Mouse (Mus musculus) stomach, embryonic 14.5 days (tissue): Measurements from ENCODE around the gene 1700029P11Rik. TPM values are rescaled to one million over a fixed set of nuclear protein-coding genes. Genes with fewer than 3 reads are reported as not detected.

Experiments
- ATAC-seq: fragments of 200-750 bp; cut with Nextera tagmentation; 2 replicates; pipeline ENCODE4 v1.8.0; 2017; ENCODE audit warnings: low read depth, moderate TSS enrichment; ENCODE audit not compliant: insufficient number of reproducible peaks, insufficient read depth, low FRiP score
- H3K27ac ChIP-seq: fragments of 300-500 bp; sonication (generic); 2 replicates; pipeline ENCODE4 v1.5.1; 2014; ENCODE audit warnings: mild to moderate bottlenecking, low read length, moderate library complexity, mixed read lengths
- H3K27me3 ChIP-seq: fragments of 300-500 bp; sonication (generic); 2 replicates; pipeline ENCODE4 v1.6.1; 2014; ENCODE audit warnings: low read length, control low read depth, mixed read lengths; ENCODE audit not compliant: control insufficient read depth, insufficient read depth
- H3K36me3 ChIP-seq: fragments of 300-500 bp; sonication (generic); 2 replicates; pipeline ENCODE4 v1.6.1; 2014; ENCODE audit warnings: mild to moderate bottlenecking, control low read depth, low read length, moderate library complexity, mixed read lengths; ENCODE audit not compliant: control insufficient read depth, insufficient read depth
- H3K4me1 ChIP-seq: fragments of 300-500 bp; sonication (generic); 2 replicates; pipeline ENCODE4 v1.6.1; 2014; ENCODE audit warnings: low read length, control low read depth, mixed read lengths; ENCODE audit not compliant: control insufficient read depth, insufficient read depth
- H3K4me2 ChIP-seq: fragments of 300-500 bp; sonication (generic); replicated peaks from 2 replicates; pipeline ENCODE4 v1.6.1; 2014; ENCODE audit warnings: low read depth, low read length, control low read depth
- H3K4me3 ChIP-seq: fragments of 300-500 bp; sonication (generic); 2 replicates; pipeline ENCODE4 v1.5.1; 2014; ENCODE audit warnings: low read depth, low read length, control low read depth
- H3K9ac ChIP-seq: fragments of 300-500 bp; sonication (generic); replicated peaks from 2 replicates; pipeline ENCODE4 v1.6.1; 2014; ENCODE audit warnings: low read depth, mild to moderate bottlenecking, control low read depth, low read length, moderate library complexity, mixed read lengths
- H3K9me3 ChIP-seq: fragments of 300-500 bp; sonication (generic); 2 replicates; pipeline ENCODE4 v1.6.1; 2016; ENCODE audit warnings: low read depth, low read length, control low read depth; ENCODE audit not compliant: control insufficient read depth
- WGBS: fragments of 180-500 bp; shearing (Covaris S2); extraction: QIAGEN DNeasy Blood & Tissue Kit; methylation state at CpG from one replicate; pipeline ENCODE4 v1.1.7; 2014; 5-methylcytosine and 5-hydroxymethylcytosine counted together
- polyA plus RNA-seq: library from polyadenylated mRNA; unstranded; fragments of >200 nt; fragmentation: Nextera tagmentation; extraction: Ambion mirVana; gene quantifications from 2 replicates; pipeline ENCODE4 v1.2.1, GENCODE M21; 2014

Gene 1700029P11Rik
- polyA plus RNA-seq, 1 experiment from 2014 or later, result not detected

GRCm38 (mm10) chr15:81939157-81939715 is 41.1 kb upstream of the 1700029P11Rik start:
- H3K27me3 ChIP-seq, result no peaks in the 10 kb centered on the region

GRCm38 (mm10) chr15:81939774-81940173 is 40.6 kb upstream of the 1700029P11Rik start:
- Histone ChIP-seq H3K4me1 (peaks cover 12% of the 10 kb centered on the region; the same call in 1 of the 2 replicates), H3K4me2 (no peak overlapping the region), H3K9ac (no peak overlapping the region), H3K27ac (no peak overlapping the region), H3K36me3 (no peaks in the 10 kb centered on the region), H3K4me3 (no peak overlapping the region), H3K27me3 (no peaks in the 10 kb centered on the region), H3K9me3 (no peaks in the 10 kb centered on the region)
- no peak for ATAC-seq
- WGBS, result 80% methylated on average over 4 of the region's 4 CpGs

More at GRCm38 (mm10) chr15:81939157-81939715, 41.1 kb upstream of the 1700029P11Rik start:
- ATAC-seq, result no peak
- Histone ChIP-seq H3K27ac (no peak overlapping the region), H3K9ac (no peak overlapping the region), H3K9me3 (no peaks in the 10 kb centered on the region), H3K36me3 (no peaks in the 10 kb centered on the region), H3K4me2 (no peak overlapping the region), H3K4me1 (peaks cover 12% of the 10 kb centered on the region; the same call in 1 of the 2 replicates), H3K4me3 (no peak overlapping the region)
- 85% methylated on average over 10 of the region's 10 CpGs for WGBS

GRCm38 (mm10) chr15:81940219-81940618 is 40.1 kb upstream of the 1700029P11Rik start:
- 91% methylated on average over 5 of the region's 5 CpGs for WGBS

GRCm38 (mm10) chr15:81941010-81941409 is 39.3 kb upstream of the 1700029P11Rik start:
- no peak overlapping the region for H3K27ac ChIP-seq
- H3K4me3 ChIP-seq, result no peak overlapping the region
- H3K9ac ChIP-seq, result no peak overlapping the region
- ATAC-seq, result no peak
- peaks cover 12% of the 10 kb centered on the region; the same call in 1 of the 2 replicates for H3K4me1 ChIP-seq
- no peak overlapping the region for H3K4me2 ChIP-seq
- H3K36me3 ChIP-seq, result no peaks in the 10 kb centered on the region
- no peaks in the 10 kb centered on the region for H3K9me3 ChIP-seq
- H3K27me3 ChIP-seq, result no peaks in the 10 kb centered on the region
- 90% methylated on average over 2 of the region's 2 CpGs for WGBS

More at GRCm38 (mm10) chr15:81940219-81940618, 40.1 kb upstream of the 1700029P11Rik start:
- H3K4me2 ChIP-seq, result no peak overlapping the region
- ATAC-seq, result no peak
- H3K27ac ChIP-seq, result no peak overlapping the region
- no peaks in the 10 kb centered on the region for H3K27me3 ChIP-seq
- no peaks in the 10 kb centered on the region for H3K9me3 ChIP-seq
- no peaks in the 10 kb centered on the region for H3K36me3 ChIP-seq
- H3K9ac ChIP-seq, result no peak overlapping the region
- H3K4me3 ChIP-seq, result no peak overlapping the region
- peaks cover 12% of the 10 kb centered on the region; the same call in 1 of the 2 replicates for H3K4me1 ChIP-seq

- Histone ChIP-seq H3K9me3 (no peaks in the 10 kb centered on the region), H3K9ac (no peak overlapping the region), H3K27me3 (no peaks in the 10 kb centered on the region), H3K4me2 (no peak overlapping the region), H3K36me3 (no peaks in the 10 kb centered on the region), H3K4me3 (no peak overlapping the region), H3K27ac (no peak overlapping the region), H3K4me1 (no peaks in the 10 kb centered on the region)
- no peak for ATAC-seq
- 22% methylated on average over 9 of the region's 9 CpGs for WGBS
Measured at GRCm38 (mm10) chr15:81943176-81943749, 37.1 kb upstream of the 1700029P11Rik start.

GRCm38 (mm10) chr15:81949076-81949475 is 31.3 kb upstream of the 1700029P11Rik start:
- peaks cover 8% of the 10 kb centered on the region; the same call in 1 of the 2 replicates for H3K36me3 ChIP-seq
- no peaks in the 10 kb centered on the region for H3K9me3 ChIP-seq
- H3K9ac ChIP-seq, result no peak overlapping the region
- 86% methylated on average over 10 of the region's 10 CpGs for WGBS
- no peak overlapping the region for H3K4me2 ChIP-seq
- no peak overlapping the region for H3K4me3 ChIP-seq
- no peaks in the 10 kb centered on the region for H3K27me3 ChIP-seq
- no peak for ATAC-seq
- H3K4me1 ChIP-seq, result no peaks in the 10 kb centered on the region
- H3K27ac ChIP-seq, result no peak overlapping the region

GRCm38 (mm10) chr15:81949476-81950131 is 30.7 kb upstream of the 1700029P11Rik start:
- ATAC-seq, result no peak
- Histone ChIP-seq H3K27me3 (no peaks in the 10 kb centered on the region), H3K9me3 (no peaks in the 10 kb centered on the region), H3K4me1 (no peaks in the 10 kb centered on the region), H3K9ac (no peak overlapping the region), H3K27ac (no peak overlapping the region), H3K4me2 (no peak overlapping the region), H3K36me3 (peaks cover 8% of the 10 kb centered on the region), H3K4me3 (no peak overlapping the region)
- 70% methylated on average over 11 of the region's 11 CpGs for WGBS

GRCm38 (mm10) chr15:81950716-81951115 is 29.6 kb upstream of the 1700029P11Rik start:
- H3K4me2 ChIP-seq, result no peak overlapping the region
- H3K4me1 ChIP-seq, result no peaks in the 10 kb centered on the region
- no peaks in the 10 kb centered on the region for H3K9me3 ChIP-seq
- peaks cover 14% of the 10 kb centered on the region for H3K36me3 ChIP-seq
- H3K9ac ChIP-seq, result no peak overlapping the region
- H3K4me3 ChIP-seq, result no peak overlapping the region
- no peak overlapping the region for H3K27ac ChIP-seq
- H3K27me3 ChIP-seq, result no peaks in the 10 kb centered on the region
- ATAC-seq, result no peak
- WGBS, result 65% methylated on average over 5 of the region's 5 CpGs
